Mouse (Mus musculus) Muller cell, postnatal 12 days (primary cell): ENCODE measurements around the gene Eid3.
A peak's percentile ranks its signal among the peaks of the same experiment; 100 is the strongest.

ENCODE experiments used
- DNase-seq: peaks from one replicate; pipeline ENCODE4 v3.0.0-alpha.2; 2015; ENCODE audit errors: inconsistent ontology term

The Eid3 gene

GRCm38 (mm10) chr10:82860929-82861315, 5.5 kb upstream of the Eid3 start:
- no peak for DNase-seq

GRCm38 (mm10) chr10:82863106-82863680, 3.2 kb upstream of the Eid3 start:
- DNase-seq = peak; percentile 74

DNA sequence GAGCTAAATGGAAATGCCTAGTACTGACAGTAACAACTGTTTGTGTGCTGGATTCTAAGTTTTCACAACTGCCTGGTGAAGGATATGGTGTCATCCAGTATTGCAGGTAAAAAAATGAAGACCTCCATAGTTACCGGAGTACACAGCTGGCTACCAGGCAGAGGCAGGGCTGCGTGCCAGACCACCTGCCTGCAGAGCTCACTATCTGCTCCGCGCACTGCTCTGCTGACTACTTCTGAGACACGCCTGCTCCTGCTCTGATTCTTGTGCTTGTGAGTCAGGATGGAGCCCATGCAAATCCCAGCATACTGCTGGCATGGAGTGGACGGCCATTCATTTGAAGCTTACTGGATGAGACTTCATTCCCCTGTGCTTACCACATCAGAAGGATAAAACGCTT, 2.6 kb upstream of the Eid3 start:
- no peak for DNase-seq

DNA sequence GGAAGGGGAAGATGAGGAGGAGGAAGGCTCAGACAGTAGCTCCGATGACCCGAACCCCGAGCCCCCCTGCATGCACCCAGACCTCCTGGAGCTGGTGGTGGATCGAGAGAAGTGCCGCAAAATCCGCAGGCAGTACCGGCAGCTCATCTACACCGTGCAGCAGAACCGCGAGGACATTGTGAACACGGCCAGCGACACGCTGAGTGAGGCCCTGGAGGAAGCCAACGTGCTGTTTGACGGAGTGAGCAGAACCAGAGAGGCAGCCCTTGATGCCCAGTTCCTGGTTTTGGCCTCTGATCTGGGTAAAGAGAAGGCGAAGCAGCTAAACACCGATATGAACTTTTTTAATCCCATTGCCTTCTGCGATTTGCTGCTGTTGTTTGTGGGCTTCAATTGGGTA, 406 bp downstream of the Eid3 start:
- no peak for DNase-seq

DNA sequence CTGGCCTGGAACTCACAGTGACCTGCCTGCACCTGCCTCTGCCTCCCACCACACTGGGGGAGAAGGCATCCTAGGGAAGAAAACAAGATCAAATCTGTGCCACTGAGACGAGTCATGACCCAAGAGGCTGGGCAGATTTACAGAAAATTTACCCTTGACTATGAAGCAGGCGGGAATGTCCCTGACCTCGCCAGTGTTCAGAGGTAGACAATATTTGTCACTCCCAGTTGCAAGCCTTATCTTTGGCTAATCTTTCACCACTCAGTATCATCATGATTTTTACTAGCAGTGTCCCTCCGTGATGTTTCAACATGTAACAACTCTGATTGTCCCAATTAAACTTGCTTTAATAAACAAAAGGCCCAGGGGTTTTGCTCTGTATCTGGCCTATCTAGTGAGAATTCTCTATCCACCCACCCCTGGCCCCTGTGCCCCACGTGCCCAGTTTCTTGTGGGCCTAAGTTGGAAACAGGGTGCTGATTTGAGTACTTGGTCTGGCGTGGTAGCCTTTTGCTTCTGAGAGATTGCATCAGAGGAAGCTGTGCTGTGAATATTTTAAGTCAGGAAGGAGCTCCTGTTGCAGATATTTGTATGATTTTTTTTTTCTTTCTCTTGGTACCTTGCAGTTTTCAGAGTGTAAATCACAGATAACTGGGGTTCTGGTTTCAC, 2.1 kb downstream of the Eid3 start:
- no peak for DNase-seq

DNA sequence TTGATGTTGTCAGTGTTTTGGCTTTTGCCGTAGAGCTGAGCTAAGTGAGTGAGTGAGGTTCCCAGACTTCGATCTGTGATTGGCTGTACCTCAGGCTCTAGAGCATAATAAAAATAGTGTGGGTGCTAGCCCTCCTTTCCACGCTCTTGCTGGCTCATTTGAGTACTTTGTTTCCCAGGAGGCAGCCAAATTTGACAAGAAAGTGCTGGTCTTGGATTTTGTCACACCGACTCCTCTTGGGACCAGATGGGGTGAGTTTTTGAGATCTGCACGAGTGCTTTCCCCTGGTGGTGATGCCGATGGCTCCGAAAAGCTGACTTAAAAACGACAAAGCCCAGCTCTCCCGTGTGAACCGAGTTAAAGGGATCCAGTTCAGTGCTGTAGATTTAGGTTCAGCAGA, 9.0 kb downstream of the Eid3 start:
- DNase-seq = no peak

- no peak for DNase-seq
Observed at GRCm38 (mm10) chr10:82876076-82876796, 9.8 kb downstream of the Eid3 start.

- no peak for DNase-seq
Observed at GRCm38 (mm10) chr10:82887354-82887753, 20.9 kb downstream of the Eid3 start.

DNA sequence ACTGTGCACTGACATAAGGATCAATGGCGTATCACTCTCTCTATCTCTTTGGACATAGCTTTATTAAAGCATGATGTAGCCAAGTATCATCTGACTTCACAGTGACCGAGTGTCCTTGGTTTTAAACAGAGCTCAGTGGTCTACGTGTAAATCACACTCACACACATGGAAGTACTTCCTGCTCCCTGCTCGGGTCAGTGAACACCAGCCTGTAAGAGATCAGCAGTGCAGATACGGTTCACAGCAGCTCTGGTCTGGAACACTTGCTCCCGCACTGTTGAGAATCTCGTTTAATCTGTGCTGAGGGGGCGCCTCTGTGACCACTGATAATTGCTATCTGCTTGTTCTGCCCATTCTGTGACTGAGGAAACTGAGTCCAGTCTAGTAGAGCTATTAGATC, 22.1 kb downstream of the Eid3 start:
- DNase-seq = no peak

DNA sequence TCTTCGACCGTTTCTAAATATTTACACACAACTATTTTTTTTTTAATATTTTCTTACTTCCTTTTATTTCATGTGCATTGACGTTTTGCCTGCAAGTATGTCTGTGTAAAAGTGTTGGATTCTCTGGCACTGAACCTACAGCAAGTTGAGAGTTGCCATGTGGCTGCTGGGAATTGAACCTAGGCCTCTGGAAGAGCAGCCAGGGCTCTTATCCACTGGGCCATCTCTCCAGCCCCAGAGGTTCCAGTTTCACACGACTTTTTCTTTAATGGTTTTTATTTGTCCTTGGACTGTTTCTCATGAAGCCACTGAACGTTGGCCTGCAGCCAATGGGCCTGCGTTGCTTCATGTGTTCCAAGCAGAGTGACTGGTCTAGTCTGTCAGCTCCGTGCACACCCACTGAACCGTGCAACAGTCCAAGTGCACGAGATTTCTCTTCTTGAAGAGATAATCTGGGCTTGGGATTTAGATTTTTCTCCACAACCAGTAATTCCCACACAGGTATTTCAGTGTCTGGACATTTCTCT, 23.1 kb downstream of the Eid3 start:
- DNase-seq = peak; percentile 72

DNA sequence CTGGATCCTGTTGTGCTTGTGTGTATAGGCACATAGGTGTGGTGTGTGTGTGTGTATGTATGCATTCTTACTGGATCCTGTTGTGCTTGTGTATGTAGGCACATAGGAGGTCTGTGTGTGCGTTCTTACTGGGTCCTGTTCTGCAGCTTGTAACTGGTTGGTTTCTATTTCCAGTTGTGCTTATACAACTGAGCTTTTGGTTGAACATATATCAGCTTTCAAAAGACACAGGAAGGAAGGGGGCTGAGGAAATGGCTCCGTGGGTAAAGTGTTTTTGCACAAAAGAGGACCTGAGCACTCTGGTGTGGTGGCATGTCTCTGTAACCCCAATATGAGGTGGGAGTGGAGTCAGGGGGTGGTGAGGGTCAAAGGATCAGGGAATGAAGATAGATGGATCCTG, 24.5 kb downstream of the Eid3 start:
- no peak for DNase-seq

- DNase-seq = no peak
Observed at GRCm38 (mm10) chr10:82891427-82891826, 25.0 kb downstream of the Eid3 start.

- DNase-seq = no peak
Observed at GRCm38 (mm10) chr10:82892442-82893055, 26.1 kb downstream of the Eid3 start.

DNA sequence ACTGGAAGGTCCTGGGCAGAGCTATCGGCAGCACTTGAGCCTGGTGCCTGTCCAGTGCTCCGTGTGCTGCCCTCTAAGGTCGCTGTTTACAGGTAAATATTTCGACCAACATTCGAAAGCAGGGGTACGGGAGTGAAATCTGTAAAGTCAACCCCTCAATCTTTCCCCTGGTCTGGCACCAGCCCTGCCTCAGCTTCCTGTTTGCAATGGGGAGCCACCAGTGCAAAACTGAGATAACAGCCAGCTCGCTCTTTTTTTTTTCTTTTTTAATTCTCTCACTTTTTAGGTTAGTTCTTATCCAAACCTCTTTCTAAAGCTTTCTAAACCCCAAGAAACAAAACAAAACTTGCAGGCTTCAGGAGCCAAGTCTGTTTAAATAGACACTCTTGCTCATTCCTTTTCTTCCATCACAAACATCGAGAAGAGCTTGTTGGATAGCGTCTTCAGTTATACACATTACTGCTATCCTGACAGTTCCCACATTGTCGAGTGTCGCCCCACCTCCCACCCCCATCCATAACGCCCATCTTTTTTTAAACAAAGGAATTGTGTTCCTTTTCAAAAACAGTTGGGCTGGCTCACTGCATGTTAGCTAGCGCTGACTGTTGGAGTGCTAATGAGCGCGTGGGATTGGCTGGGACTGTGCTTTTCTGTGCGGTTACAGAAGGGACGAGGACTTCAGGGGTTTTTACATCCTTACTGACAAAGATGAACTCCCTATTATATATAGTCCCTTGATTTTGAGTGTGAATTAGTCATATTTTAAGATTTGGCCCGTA, 27.6 kb downstream of the Eid3 start:
- DNase-seq = peak; percentile 83

- no peak for DNase-seq
Observed at GRCm38 (mm10) chr10:82897936-82898335, 31.5 kb downstream of the Eid3 start.

- no peak for DNase-seq
Observed at GRCm38 (mm10) chr10:82898893-82899292, 32.5 kb downstream of the Eid3 start.

GRCm38 (mm10) chr10:82899810-82900421, 33.5 kb downstream of the Eid3 start:
- peak; percentile 36 for DNase-seq

- peak; percentile 80 for DNase-seq
Observed at GRCm38 (mm10) chr10:82900546-82900945, 34.1 kb downstream of the Eid3 start.

GRCm38 (mm10) chr10:82901436-82901835, 35.0 kb downstream of the Eid3 start:
- DNase-seq = peak; percentile 68

DNA sequence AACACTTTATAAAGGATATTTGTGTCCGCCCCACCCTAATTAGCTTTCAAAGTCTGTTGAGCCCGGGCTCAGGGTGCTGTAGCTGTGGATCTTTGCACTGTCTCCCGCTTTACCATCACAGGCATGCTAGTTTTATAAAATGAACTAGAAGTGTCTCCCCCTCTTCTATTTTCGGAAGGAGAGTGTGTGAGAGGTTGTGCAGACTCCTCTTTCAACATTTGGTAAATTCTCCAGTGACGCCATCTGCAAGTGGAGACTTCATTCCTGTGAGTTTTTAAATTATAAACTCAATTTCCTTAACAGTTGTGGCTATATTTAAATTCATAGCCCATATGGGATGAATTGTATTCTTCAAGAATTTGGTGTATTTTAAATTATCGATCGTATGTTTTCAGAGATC, 42.1 kb downstream of the Eid3 start:
- no peak for DNase-seq

DNA sequence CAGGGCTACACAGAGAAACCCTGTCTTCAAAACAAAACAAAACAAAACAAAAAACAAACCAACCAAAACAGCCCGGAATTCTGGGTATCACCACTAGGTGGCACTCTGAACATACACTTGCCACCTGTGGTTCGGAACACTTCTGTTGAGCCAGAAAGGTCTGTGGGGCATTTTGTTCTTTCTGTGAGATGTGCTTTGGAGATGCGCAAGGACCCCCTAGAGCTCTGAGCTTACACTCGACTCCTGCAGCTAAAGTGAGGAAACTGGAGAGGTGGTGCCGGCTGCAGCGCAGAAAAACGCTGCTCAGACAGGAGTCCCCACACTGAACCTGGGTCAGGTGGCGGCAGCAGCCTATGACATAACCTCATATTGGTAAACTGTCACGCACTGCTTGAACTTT, 43.0 kb downstream of the Eid3 start:
- peak; percentile 52 for DNase-seq
